Mouse (Mus musculus) brain, adult 2 months (tissue): Measurements from ENCODE around the gene Ttc16.

Experiments used
- DNase-seq: peaks from one replicate; pipeline ENCODE4 v3.0.0; 2011; ENCODE audit warnings: low read depth, low spot score

The Ttc16 gene

DNA sequence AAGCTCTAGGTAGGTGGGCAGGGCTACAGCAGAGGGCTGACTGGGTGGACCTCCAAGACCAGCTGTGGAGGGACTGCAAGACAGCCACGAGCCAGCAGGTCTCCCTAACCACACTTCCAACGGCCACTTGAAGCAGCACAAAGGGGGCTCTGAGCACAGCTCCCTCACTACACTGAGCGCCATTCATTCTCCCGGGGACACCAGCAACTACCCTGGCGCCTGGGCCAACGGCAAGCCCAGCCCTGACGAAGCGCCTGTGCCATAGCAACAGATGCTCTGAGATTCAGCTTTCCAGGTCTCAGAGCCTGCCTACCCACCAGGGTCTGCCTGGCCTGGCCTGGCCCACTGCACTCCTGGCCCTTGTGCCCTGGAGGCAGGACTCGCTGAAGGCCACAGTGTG, 56.7 kb downstream of the Ttc16 start:
- DNase-seq: peak; percentile 69

DNA sequence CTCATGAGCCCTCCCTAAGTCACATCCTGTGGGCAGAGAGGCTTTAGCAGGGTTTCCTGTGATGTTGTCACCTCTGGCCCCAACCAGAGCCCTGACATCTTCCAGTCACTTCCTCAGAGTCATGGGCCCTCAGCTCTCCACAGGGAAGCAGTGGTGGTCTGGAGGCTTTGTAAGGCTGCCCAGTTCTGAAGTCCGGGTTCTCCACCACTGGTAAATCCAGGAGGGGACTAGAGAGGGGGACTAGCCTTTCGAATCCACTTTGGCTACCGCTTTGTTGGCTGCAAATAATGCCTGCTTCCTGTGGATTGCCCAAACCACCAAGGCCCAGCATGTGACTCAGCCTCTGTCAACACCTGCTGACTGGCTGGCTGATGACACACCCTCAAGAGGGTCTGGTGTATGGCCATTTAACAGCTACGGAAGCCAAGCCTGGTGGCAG, 60.4 kb downstream of the Ttc16 start:
- DNase-seq: no peak

DNA sequence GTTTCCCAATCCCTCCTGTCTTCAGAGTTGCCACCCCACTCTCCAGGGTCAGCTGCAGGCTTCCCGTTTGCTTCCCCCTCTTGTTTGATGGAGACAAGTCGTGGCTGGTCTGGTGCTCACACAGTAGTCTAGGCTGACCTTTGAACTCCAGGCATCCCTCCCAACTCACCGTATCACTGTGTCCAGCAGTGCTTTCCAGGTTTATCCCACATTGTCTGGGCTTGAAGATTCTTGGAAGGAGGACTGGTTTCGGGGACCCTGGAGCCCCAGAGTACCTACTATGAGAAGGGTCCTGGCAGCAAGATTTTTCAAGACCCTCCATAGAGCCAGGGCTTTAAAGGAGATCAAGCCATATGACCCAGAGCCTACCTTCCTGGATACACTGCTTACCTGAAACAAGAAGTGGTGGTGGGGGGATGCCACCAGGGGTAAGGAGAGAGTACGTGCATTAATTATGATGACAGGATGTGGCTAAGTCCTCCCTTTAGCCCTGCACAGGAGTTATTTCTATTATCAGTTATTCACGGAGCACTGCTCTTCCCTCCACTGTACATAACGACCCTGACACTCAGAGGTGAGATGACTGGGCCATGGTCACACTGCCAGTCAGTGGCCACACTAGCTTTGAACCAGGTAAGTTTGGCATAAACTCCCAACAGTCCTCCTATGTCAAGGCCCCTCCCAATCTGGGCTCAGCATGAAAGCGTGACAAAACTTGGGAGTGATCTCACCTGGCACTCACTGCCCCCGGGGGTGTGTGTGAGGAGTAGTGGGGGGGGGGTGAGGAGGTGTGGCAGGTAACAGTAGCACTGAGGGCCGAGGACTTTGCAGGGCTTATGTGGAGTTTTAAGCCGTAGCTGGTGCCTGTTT, 61.1 kb downstream of the Ttc16 start:
- no peak for DNase-seq

DNA sequence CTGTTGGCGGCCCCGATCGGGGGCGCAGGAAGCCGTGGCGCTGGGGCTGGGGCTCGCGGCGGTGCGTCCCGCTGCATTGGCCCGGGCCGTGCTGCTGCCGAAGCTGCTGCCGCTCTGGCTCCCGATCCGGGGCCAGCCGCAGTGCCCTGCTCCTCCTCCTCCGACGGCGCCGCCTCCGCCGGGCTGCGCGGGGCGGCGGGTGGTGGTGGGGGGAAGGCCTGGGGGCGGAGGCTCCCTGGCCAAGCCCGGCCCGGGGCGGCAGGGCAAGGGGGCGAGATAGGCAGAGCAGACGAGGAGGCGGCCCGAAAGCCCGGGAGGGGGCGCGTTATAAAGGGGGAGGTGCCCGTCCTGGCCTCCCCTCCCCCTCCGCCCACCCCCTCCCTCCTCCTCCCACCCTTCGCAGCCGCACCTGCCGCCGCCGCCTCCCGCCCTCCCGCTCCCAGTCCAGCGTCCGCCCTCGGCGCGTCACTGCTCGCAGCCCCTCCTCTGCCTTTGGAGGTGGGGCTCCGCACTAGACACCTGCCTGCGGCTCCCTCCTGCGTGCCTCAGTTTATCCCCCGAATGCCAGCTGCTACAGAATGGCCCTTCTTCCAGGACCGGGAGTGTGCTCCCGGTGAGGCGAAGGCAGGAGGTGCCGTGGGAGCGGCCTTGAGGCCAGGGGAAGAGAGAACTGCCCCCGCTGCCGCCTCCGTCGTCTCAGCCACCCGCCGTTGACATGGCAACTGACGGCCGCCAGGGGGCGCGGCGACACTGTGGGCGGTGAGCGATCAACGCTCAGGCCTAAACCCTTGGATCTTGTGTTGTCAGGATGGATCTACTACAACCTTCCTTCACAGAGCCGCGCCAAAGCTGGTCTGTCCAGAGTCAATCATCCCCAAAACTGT, 62.3 kb downstream of the Ttc16 start, which contains the start of gene Cdk9:
Gene Cdk9, minus strand, starts transcription at position 143 of the 884 bp plus-strand sequence.
- peak; percentile 95 for DNase-seq

DNA sequence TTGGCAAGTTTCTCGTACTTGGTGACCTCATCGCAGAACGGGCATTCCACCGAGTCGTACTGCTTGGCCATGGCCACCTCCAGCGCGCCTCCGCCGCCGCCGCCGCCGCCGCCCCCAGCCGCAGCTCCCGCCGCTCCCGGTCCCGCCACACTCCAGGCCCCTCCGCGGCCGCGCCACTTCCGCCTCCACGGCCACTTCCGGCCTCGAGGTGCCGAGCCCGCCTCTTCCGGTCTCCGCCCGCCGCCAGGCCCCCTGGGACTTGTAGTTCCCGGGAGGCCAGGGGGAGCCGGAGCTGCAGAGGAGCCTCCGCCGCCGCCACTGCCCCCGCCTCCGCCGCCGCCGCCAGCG, 62.9 kb downstream of the Ttc16 start:
- DNase-seq: peak; percentile 96

DNA sequence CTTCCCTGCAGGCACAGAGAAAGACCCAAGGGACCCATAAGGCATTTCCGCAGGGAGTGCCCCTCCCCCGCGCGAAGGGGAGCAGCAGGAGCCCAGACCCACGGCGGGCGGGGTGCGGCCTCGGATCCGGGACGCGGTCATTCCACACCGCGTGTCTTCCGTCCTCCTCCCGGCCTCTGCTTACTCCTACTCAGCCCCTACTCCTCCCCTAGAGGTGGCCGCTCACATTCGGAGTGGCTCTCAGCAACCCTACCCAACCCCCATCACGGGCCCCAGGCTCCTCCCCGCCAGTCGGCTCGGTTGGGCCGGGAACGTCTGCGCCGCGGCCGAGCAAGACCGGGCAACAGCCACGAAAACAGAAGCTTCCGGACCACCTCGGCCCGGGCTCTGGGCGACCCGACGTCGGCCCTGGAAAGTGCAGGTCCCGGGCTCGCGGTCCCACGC, 63.3 kb downstream of the Ttc16 start:
- DNase-seq: peak; percentile 34

DNA sequence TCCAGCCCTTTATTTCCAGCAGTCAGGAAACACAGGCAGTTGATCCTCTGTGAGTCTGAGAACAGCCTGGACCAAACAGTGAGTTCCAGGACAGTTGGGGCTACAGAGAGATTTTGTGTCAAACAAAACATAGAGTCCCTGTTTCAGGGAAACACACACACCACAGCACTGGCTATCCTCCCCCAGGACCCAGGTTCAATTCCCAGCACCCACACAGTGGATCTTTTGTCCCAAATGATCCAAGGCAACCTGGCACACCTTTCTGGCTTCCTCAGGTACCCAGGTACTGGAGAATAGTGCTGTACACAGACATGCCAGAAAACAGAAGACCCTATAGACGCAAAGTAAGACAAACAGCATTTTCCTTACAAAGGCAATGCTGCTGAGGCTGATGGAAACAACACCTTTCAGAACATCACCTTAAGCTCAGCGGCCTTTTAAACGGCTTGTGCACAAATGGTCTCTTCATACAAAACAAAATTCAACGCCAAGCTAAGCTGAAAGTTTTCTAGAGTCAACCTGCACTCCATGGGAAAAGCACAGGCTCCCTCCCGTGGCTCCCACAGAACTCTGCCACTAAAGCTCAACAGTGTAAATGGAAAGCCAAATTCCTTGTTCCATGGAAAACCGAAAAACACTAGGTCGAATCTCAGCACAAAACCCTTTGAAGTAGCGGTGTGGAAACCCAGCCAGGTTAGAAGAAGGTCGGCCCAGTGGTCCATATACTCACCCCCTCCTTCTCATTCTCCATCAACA, 64.0 kb downstream of the Ttc16 start:
- no peak for DNase-seq

GRCm38 (mm10) chr2:32710425-32710824, 65.0 kb downstream of the Ttc16 start:
- no peak for DNase-seq

DNA sequence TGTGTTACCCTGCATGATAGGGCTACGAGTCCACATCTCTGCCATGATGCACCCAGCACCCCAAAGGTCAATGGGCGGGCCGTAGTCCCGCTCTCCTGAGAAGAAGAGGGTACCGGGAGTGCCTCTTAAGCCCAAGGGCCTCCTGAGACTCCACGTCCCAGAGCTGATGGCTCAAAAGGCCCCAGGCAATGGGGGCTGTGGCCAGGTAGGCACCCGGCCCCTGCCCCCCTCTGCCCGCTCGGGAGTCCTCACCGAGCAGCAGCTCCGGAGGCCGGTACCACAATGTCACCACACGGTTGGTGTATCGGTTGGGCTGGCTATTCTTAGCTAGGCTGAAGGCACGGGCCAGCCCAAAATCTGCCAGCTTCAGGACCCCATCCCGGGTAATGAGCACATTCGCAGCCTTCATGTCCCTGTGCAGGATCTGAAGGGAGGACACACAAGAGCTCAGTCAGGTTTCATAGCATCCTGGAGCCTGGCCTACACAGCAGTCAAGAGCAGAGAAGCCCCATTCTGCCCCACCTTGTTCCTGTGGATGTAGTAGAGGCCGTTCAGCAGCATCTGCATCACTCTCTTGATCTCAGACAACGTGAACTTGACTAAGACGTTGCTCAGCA, 65.8 kb downstream of the Ttc16 start:
- no peak for DNase-seq

- DNase-seq: peak; percentile 72
Measured at GRCm38 (mm10) chr2:32708643-32709042, 66.8 kb downstream of the Ttc16 start.
